Mouse (Mus musculus) heart, embryonic 13.5 days (tissue): ENCODE measurements at regions not wholly inside any gene's neighbourhood (a gene's known extent, or its start where the extent isn't known, plus 50 kb on each side); places are given as distances from the start of the nearest gene placed in this dataset.
"Not testable (repeated sequence)": the region's sequence is repeated elsewhere in the genome, so short reads cannot be mapped to it uniquely, and the experiment has no call there.

ENCODE experiments used
- ATAC-seq: fragments of 200-750 bp; cut with Nextera tagmentation; 2 replicates; pipeline ENCODE4 v1.8.0; 2017; ENCODE audit warnings: moderate TSS enrichment; ENCODE audit not compliant: insufficient number of reproducible peaks, low FRiP score, low TSS enrichment; ENCODE audit errors: extremely low read depth
- H3K27ac ChIP-seq: fragments of 300-500 bp; sonication (generic); replicated peaks from 2 replicates; pipeline ENCODE4 v1.5.1; 2015; ENCODE audit warnings: moderate library complexity, mild to moderate bottlenecking, inconsistent platforms
- H3K27me3 ChIP-seq: fragments of 300-500 bp; sonication (generic); replicated peaks from 2 replicates; pipeline ENCODE4 v1.6.1; 2015; ENCODE audit warnings: mild to moderate bottlenecking, inconsistent platforms
- H3K36me3 ChIP-seq: fragments of 300-500 bp; sonication (generic); 2 replicates; pipeline ENCODE4 v1.6.1; 2015; ENCODE audit warnings: mild to moderate bottlenecking, inconsistent platforms
- H3K4me1 ChIP-seq: fragments of 300-500 bp; sonication (generic); 2 replicates; pipeline ENCODE4 v1.6.1; 2015; ENCODE audit warnings: inconsistent platforms
- H3K4me2 ChIP-seq: fragments of 300-500 bp; sonication (generic); 2 replicates; pipeline ENCODE4 v1.6.1; 2015; ENCODE audit warnings: inconsistent platforms, mild to moderate bottlenecking, moderate library complexity
- H3K4me3 ChIP-seq: fragments of 300-500 bp; sonication (generic); 2 replicates; pipeline ENCODE4 v1.5.1; 2015; ENCODE audit warnings: moderate library complexity, mild to moderate bottlenecking, inconsistent platforms
- H3K9ac ChIP-seq: fragments of 300-500 bp; sonication (generic); 2 replicates; pipeline ENCODE4 v1.6.1; 2015; ENCODE audit warnings: inconsistent platforms, mild to moderate bottlenecking, moderate library complexity
- H3K9me3 ChIP-seq: fragments of 300-500 bp; sonication (generic); 2 replicates; pipeline ENCODE4 v1.6.1; 2016; ENCODE audit warnings: inconsistent platforms
- WGBS: fragments of 180-500 bp; shearing (Covaris S2); methylation state at CpG from one replicate; pipeline ENCODE4 v1.1.7; 2015; ENCODE audit warnings: mixed read lengths; 5-methylcytosine and 5-hydroxymethylcytosine counted together

DNA sequence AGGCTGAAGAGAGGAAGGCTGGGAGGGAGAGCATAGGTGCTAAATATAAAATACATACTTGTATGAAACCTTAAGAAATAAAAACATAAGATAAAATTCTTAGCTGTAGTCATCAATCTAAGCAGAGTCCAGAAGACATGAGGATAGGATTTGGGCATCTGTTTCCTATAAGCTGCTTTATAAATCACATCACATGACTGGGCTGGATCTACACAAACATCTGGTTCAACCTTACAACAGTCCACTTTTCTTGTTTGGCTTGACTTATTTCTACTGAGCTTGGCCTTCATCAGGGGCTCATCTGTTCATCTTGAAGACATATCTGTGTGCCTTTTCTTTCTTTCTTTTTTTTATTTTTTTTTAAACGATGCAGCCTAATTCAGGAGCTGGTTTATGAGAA, 338.9 kb upstream of the Nrsn1 start:
- Histone ChIP-seq H3K36me3 (no peaks in the 10 kb centered on the region), H3K4me3 (no peak overlapping the region), H3K9me3 (no peaks in the 10 kb centered on the region), H3K27ac (no peak overlapping the region), H3K4me1 (0 out of 2 replicates have a peak, but pooled peaks cover 3% of the 10 kb centered on the region), H3K27me3 (no peaks in the 10 kb centered on the region), H3K4me2 (no peak overlapping the region), H3K9ac (no peak overlapping the region)
- ATAC-seq, result no peak
- WGBS, result 61% methylated on average over 1 of the region's 1 CpGs

DNA sequence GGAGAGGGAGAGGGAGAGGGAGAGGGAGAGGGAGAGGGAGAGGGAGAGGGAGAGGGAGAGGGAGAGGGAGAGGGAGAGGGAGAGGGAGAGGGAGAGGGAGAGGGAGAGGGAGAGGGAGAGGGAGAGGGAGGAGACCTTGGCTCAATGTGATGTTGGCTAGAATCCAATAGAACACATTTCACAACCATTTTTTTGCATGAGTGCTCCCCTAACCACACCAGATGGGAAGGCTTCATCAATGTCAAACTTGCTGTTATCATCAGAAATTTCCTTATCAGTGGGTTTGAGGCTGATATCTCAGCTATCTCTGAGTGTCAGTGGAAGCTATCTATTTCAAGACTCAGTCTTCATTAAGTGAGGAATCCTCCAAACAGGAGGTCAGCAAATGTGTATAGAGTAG, 331.0 kb upstream of the Nrsn1 start:
- not testable (repeated sequence) for ATAC-seq, H3K27me3 ChIP-seq, H3K9me3 ChIP-seq, H3K4me1 ChIP-seq, H3K36me3 ChIP-seq, H3K4me2 ChIP-seq, H3K9ac ChIP-seq, H3K27ac ChIP-seq, H3K4me3 ChIP-seq

DNA sequence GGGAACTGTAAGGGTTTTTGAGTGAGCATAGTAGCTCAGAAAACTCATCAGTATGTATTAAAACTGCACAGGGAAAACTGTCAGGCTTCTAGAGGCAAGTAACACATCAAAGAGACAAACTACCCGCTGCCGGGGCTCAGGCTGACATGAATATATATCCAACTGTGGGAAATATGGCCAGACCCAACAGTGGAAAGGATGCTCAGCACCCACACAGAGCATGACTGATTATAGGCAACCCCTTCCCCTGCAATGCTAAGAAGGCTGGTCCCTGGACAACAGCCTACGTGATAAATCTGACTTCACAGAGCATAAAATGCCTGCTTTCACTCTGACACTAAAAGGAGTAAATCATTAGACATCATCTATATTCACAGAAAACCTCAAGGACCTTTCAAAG, 324.3 kb upstream of the Nrsn1 start:
- 76% methylated on average over 3 of the region's 3 CpGs for WGBS
- H3K4me3 ChIP-seq, result no peak overlapping the region
- no peak for ATAC-seq

DNA sequence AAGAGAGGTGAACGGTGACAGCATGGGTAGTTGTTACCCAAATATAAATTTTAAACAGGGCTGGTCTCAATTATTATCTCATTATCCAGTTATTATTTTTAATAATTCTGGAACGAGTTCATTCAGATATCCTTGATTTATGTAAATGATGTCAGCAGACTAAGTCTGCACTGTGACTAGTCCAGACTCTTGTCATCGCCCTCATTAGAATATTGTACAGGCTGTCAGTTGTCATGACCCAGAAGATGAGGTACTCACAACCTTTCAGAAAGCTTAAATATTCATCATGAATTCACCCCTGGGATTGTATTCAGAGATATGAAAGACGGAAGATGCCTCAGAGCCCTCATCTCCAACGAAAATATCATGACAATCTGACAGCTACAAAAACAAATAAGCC, 300.3 kb upstream of the Nrsn1 start:
- H3K27me3 ChIP-seq, result no peaks in the 10 kb centered on the region

More for the DNA sequence above, 324.3 kb upstream of the Nrsn1 start:
- Histone ChIP-seq H3K9ac (no peak overlapping the region), H3K36me3 (no peaks in the 10 kb centered on the region), H3K27me3 (no peaks in the 10 kb centered on the region), H3K9me3 (no peaks in the 10 kb centered on the region), H3K4me1 (no peaks in the 10 kb centered on the region), H3K27ac (no peak overlapping the region), H3K4me2 (no peak overlapping the region)

DNA sequence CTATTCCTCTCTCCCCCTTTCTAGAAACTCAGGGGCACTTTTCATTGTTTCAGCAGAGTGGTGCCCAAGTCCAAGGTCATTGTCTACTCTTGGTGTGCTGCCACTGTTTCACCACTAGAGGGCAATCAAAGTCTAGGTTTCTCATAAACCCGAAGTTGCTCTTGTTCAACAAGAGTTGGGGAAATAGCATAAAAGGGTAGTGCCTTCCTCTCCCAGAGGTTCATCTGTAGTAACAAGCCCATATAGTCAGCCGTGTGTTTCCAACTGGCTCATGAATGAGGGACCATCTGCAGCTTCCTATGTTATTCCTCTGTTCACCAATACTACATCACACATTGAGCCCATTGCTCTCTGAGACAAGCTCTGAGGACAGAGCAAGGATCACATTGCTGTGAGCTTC, 292.4 kb upstream of the Nrsn1 start:
- Histone ChIP-seq H3K27me3 (no peaks in the 10 kb centered on the region), H3K9me3 (no peaks in the 10 kb centered on the region), H3K27ac (no peak overlapping the region), H3K36me3 (no peaks in the 10 kb centered on the region), H3K4me3 (no peak overlapping the region), H3K4me2 (no peak overlapping the region), H3K4me1 (no peaks in the 10 kb centered on the region), H3K9ac (no peak overlapping the region)
- no peak for ATAC-seq
- WGBS, result 12% methylated on average over 2 of the region's 2 CpGs

More for the DNA sequence above, 300.3 kb upstream of the Nrsn1 start:
- whole genome bisulfite sequencing, result 61% methylated on average over 5 of the region's 5 CpGs
- no peaks in the 10 kb centered on the region for H3K4me1 ChIP-seq
- no peak overlapping the region for H3K4me2 ChIP-seq
- no peaks in the 10 kb centered on the region; the same call in 1 of the 2 replicates for H3K9me3 ChIP-seq
- H3K36me3 ChIP-seq, result no peaks in the 10 kb centered on the region
- no peak overlapping the region for H3K27ac ChIP-seq
- no peak for ATAC-seq
- no peak overlapping the region for H3K9ac ChIP-seq
- H3K4me3 ChIP-seq, result no peak overlapping the region

DNA sequence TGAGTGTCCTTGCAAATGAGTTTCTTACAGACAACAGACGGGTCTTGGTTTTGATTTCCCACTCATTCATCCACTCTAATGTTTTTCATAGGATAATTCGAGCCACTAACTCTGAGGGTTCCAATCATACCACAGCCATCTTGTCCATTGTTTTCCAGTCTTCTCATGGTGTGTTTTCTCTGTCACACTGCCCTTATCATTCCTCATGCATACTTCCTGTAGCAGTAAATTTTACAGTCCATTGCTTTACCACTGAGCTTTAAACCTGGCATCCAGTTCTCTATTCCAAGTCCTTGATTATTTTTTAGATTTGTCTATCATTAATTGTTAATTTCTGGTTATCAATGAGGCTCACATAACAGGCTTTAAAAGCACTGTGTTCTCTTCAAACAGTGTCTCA, 290.0 kb upstream of the Nrsn1 start:
- H3K4me2 ChIP-seq, result no peak overlapping the region
- H3K4me3 ChIP-seq, result no peak overlapping the region
- H3K27ac ChIP-seq, result no peak overlapping the region
- H3K4me1 ChIP-seq, result no peaks in the 10 kb centered on the region
- no peaks in the 10 kb centered on the region for H3K9me3 ChIP-seq
- H3K36me3 ChIP-seq, result no peaks in the 10 kb centered on the region
- no peak for ATAC-seq
- no peak overlapping the region for H3K9ac ChIP-seq
- WGBS, result 45% methylated on average over 2 of the region's 2 CpGs
- H3K27me3 ChIP-seq, result no peaks in the 10 kb centered on the region

DNA sequence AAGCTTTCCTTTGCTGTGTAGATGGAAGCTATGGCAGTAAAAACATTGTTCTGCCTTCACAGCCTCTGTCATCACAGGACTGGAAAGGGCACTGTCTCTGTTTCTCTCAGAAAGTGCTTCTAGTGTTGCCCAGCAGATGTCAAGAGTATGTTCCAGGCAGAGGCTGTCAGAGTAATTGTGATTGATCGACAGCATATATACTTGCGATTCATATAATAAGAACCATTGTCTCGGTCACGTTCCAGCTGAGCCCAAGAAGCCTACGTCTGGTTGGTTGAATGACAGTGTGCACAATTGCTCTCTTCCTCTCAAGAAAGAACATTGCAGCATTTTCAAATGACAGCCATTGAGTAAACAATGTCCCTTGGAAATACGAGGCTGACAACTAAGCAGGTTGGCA, 284.7 kb upstream of the Nrsn1 start:
- no peak for ATAC-seq
- Histone ChIP-seq H3K9ac (no peak overlapping the region), H3K27ac (no peak overlapping the region), H3K9me3 (no peaks in the 10 kb centered on the region), H3K36me3 (no peaks in the 10 kb centered on the region), H3K4me3 (no peak overlapping the region), H3K27me3 (no peaks in the 10 kb centered on the region), H3K4me1 (no peaks in the 10 kb centered on the region), H3K4me2 (no peak overlapping the region)
- 80% methylated on average over 6 of the region's 6 CpGs for WGBS

DNA sequence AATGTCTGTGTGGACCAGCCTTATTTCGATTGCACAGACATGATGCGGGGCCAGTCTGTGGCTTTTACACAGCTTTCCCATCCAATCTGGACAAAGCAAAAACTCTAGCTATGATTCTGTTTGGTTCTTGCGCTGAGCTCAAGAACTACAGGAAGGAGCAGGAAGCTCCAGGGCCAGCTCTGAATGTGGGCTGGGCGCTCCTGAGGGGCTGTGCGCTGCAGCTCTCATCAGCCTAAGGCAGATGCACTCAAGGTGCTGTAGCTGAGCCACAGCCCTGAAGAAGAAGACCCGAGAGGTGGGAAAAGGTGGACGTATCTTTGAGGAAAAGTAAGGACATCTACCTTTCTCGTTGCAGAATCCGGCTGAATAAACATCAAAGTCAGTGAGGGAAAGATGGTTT, 278.2 kb upstream of the Nrsn1 start:
- H3K27ac ChIP-seq, result no peak overlapping the region
- no peak for ATAC-seq
- no peak overlapping the region for H3K4me2 ChIP-seq
- WGBS, result 85% methylated on average over 9 of the region's 9 CpGs
- no peak overlapping the region for H3K4me3 ChIP-seq
- H3K36me3 ChIP-seq, result no peaks in the 10 kb centered on the region
- no peaks in the 10 kb centered on the region for H3K27me3 ChIP-seq
- H3K4me1 ChIP-seq, result no peaks in the 10 kb centered on the region
- H3K9ac ChIP-seq, result no peak overlapping the region
- H3K9me3 ChIP-seq, result peaks cover 6% of the 10 kb centered on the region

DNA sequence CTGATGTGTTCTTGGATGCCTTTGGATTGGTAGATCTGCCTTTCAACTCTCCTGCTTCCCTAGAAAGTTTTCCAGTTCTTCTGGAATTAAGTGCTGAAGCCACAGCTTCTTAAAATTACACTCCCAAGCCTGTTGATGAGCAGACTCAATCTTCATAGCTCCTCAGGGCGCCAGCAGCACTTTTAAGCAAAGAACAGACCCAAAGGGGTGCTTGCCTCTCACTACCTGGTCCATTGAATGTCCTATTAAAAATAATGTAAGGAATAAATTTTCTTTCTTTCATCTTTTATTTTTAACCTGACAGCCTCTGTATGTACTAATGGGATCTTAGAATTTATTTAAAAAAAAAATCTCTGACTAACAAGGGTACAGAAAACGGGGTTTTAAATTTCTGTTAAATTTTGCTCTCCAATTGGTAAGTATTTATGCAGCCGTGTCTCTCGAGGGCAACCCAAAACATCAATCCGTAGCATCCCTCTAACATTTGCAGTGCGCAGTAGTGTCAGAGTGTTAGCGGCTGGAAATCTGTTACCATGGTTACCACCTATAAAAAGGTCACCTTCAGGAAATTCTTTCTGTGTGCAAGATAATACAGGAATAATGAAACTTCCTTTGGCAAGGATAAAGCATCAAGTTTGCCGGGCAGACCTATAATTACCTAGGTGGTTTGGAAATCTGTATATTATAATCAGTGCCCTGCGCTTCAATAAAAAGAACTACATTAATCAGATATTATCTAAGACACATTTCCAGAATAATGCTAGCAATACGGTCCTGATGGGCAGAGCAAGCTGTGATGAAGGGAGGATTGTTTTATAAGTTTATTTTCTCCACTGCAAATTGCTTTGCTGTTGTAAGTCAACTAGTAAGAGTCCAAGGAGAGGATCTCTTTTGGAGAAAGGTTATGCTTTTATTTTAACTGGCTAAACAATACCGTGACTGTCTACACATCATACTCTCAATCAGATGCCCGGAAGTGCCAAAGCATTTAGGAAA, 277.1 kb upstream of the Nrsn1 start:
- H3K4me2 ChIP-seq, result no peak overlapping the region
- WGBS, result 73% methylated on average over 12 of the region's 12 CpGs
- H3K27ac ChIP-seq, result no peak overlapping the region
- H3K9ac ChIP-seq, result no peak overlapping the region
- ATAC-seq, result no peak
- no peaks in the 10 kb centered on the region for H3K27me3 ChIP-seq
- H3K4me1 ChIP-seq, result no peaks in the 10 kb centered on the region
- H3K4me3 ChIP-seq, result no peak overlapping the region
- H3K36me3 ChIP-seq, result no peaks in the 10 kb centered on the region
- peaks cover 6% of the 10 kb centered on the region for H3K9me3 ChIP-seq

DNA sequence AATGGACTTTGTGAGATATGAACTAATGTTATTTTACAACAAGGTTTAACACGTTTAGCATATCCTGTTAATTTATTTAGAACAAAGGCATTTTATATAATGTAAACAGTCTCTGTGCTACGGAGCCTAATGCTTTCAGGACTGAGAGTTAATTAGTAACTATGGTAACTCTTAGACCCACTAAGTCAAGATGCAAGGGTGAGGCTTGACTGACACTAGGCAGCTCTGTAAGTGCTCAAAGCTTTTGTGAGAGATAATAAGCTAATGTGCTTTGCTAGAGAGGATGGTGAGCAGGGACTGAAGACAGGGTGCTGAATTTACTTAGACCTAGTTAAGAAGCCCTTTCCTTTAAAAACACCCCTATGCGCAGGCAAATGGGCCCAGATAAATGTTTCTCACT, 253.8 kb upstream of the Nrsn1 start:
- H3K27me3 ChIP-seq, result no peaks in the 10 kb centered on the region
- 30% methylated on average over 3 of the region's 3 CpGs for WGBS
- no peak overlapping the region for H3K4me3 ChIP-seq
- H3K9me3 ChIP-seq, result peaks cover 8% of the 10 kb centered on the region; the same call in 1 of the 2 replicates
- H3K4me2 ChIP-seq, result no peak overlapping the region
- no peak overlapping the region for H3K9ac ChIP-seq
- H3K4me1 ChIP-seq, result 0 out of 2 replicates have a peak, but pooled peaks cover 4% of the 10 kb centered on the region
- no peak for ATAC-seq
- H3K36me3 ChIP-seq, result no peaks in the 10 kb centered on the region
- H3K27ac ChIP-seq, result no peak overlapping the region

DNA sequence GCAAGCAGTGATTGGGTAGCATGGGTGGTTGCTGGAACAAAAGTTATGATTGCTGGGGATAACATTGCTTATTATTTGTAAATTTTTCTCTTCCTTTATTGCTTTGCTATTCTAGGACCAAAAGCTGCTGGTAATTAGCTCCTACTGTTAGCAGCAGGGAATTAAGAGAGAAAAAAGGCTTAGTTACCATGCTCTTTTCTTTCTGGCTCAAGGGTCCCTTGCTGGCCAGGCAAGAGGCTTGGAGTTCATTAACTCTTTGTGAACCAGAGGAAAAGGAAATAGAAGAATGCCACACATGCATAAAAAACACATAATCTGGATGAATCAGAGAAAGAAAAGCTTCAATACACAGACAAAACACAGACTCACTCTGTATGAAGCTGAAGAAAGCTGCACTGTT, 237.1 kb upstream of the Nrsn1 start:
- no peaks in the 10 kb centered on the region for H3K4me1 ChIP-seq
- no peak for ATAC-seq
- no peaks in the 10 kb centered on the region for H3K9me3 ChIP-seq

DNA sequence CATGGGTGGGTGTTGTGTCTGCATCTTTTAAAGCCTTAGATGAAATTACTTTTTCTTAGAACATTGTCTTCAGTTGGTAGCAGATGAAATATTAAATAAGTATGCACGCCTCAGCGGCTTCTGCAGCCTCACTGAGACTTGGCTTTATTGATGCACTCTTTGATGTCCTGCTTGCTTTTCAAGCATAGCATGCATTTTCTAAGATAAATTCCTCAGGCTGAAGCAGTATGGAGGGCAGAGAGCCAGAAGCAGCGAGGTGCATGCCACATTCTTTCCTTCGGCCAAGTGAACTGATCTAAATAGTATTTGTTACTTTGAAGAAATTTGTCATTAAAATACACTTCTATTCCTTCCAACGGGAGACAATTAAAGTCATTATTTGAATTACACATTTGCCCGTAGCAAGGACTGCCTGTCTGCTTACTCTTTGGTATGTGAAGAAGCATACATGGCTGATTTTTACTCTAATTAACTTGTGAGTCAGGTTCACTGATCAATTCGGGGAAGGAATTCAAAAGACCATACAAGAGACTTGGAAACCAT, 224.3 kb upstream of the Nrsn1 start:
- Histone ChIP-seq H3K4me2 (no peak overlapping the region), H3K9me3 (no peaks in the 10 kb centered on the region), H3K9ac (no peak overlapping the region), H3K4me3 (no peak overlapping the region), H3K27me3 (no peaks in the 10 kb centered on the region), H3K27ac (no peak overlapping the region), H3K4me1 (no peaks in the 10 kb centered on the region), H3K36me3 (no peaks in the 10 kb centered on the region)
- WGBS, result 67% methylated on average over 7 of the region's 7 CpGs
- no peak for ATAC-seq

More for the DNA sequence above, 237.1 kb upstream of the Nrsn1 start:
- Histone ChIP-seq H3K36me3 (no peaks in the 10 kb centered on the region), H3K9ac (no peak overlapping the region), H3K4me3 (no peak overlapping the region), H3K4me2 (no peak overlapping the region), H3K27me3 (no peaks in the 10 kb centered on the region), H3K27ac (no peak overlapping the region)
